Mouse (Mus musculus) stomach, postnatal 0 days (tissue): ENCODE measurements around the gene Tmem8. TPM values are rescaled to one million over a fixed set of nuclear protein-coding genes. Genes with fewer than 3 reads are reported as not detected.

ENCODE experiments used
- ATAC-seq: fragments of 200-750 bp; cut with Nextera tagmentation; 2 replicates; pipeline ENCODE4 v1.8.0; 2017; ENCODE audit not compliant: low FRiP score, low TSS enrichment
- DNase-seq: peaks from one replicate; pipeline ENCODE4 v3.0.0-alpha.2; 2016; ENCODE audit warnings: low spot score
- H3K27ac ChIP-seq: fragments of 300-500 bp; sonication (generic); replicated peaks from 2 replicates; pipeline ENCODE4 v1.5.1; 2014; ENCODE audit warnings: mild to moderate bottlenecking, control low read depth
- H3K27me3 ChIP-seq: fragments of 300-500 bp; sonication (generic); 2 replicates; pipeline ENCODE4 v1.6.1; 2014; ENCODE audit warnings: low read length; ENCODE audit not compliant: control insufficient read depth, insufficient read depth
- H3K36me3 ChIP-seq: fragments of 300-500 bp; sonication (generic); 2 replicates; pipeline ENCODE4 v1.6.1; 2014; ENCODE audit warnings: low read length, mixed read lengths; ENCODE audit not compliant: control insufficient read depth, insufficient read depth
- H3K4me1 ChIP-seq: fragments of 300-500 bp; sonication (generic); replicated peaks from 2 replicates; pipeline ENCODE4 v1.6.1; 2014; ENCODE audit warnings: antibody characterized with exemption; ENCODE audit not compliant: control insufficient read depth, insufficient read depth
- H3K4me2 ChIP-seq: fragments of 300-500 bp; sonication (generic); replicated peaks from 2 replicates; pipeline ENCODE4 v1.6.1; 2014; ENCODE audit warnings: low read depth, mild to moderate bottlenecking, control low read depth, moderate library complexity
- H3K4me3 ChIP-seq: fragments of 300-500 bp; sonication (generic); 2 replicates; pipeline ENCODE4 v1.5.1; 2014; ENCODE audit warnings: low read depth, low read length, control low read depth
- H3K9ac ChIP-seq: fragments of 300-500 bp; sonication (generic); 2 replicates; pipeline ENCODE4 v1.6.1; 2014; ENCODE audit warnings: mild to moderate bottlenecking, low read length, control low read depth, mixed read lengths
- H3K9me3 ChIP-seq: fragments of 300-500 bp; sonication (generic); 2 replicates; pipeline ENCODE4 v1.6.1; 2016; ENCODE audit warnings: low read length; ENCODE audit not compliant: control insufficient read depth
- CTCF ChIP-seq: IDR thresholded peaks from 2 replicates; pipeline ENCODE4 v1.5.1; 2016; ENCODE audit warnings: antibody characterized with exemption, low read depth, mild to moderate bottlenecking, moderate library complexity
- EP300 ChIP-seq: optimal IDR thresholded peaks from 2 replicates; pipeline ENCODE3; 2016; ENCODE audit warnings: antibody characterized with exemption
- WGBS: fragments of 180-500 bp; shearing (Covaris S2); extraction: QIAGEN DNeasy Blood & Tissue Kit; methylation state at CpG from one replicate; pipeline ENCODE4 v1.1.7; 2014; 5-methylcytosine and 5-hydroxymethylcytosine counted together
- polyA plus RNA-seq: library from polyadenylated mRNA; unstranded; fragments of >200 nt; fragmentation: Nextera tagmentation; extraction: Ambion mirVana; gene quantifications from 2 replicates; pipeline ENCODE4 v1.2.1, GENCODE M21; 2015

Tmem8 gene
- polyA plus RNA-seq, 1 experiment from 2014 or later, result 16.1 TPM

DNA sequence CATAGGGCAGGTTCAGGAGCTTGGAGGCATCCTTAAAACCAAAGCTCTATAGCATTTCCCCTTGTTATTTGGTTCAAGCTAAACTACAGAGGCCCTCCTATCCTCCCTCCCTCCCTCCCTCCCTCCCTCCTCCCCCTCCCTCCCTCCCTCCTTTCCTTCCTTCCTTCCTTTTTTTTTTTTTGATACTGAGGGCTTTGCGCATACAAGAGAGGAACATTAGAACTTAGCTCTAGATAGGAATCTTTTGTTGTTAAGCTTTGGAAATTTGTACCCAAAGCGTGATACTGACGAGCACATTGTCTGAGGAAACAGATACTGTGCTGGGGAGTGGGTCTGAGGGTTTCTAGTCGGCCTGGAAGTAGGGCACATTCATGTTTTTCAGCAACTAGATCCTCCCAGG, 7.5 kb upstream of the Tmem8 start:
- TF ChIP-seq EP300 (no peak), CTCF (no peak)
- H3K27ac ChIP-seq, result no peak overlapping the region
- H3K27me3 ChIP-seq, result no peaks in the 10 kb centered on the region
- WGBS, result 54% methylated on average over 3 of the region's 4 CpGs
- no peak overlapping the region for H3K9ac ChIP-seq
- no peak overlapping the region for H3K4me2 ChIP-seq
- no peaks in the 10 kb centered on the region for H3K9me3 ChIP-seq
- no peaks in the 10 kb centered on the region for H3K4me1 ChIP-seq
- H3K4me3 ChIP-seq, result no peak overlapping the region
- DNase-seq, result no peak
- ATAC-seq, result no peak
- no peaks in the 10 kb centered on the region for H3K36me3 ChIP-seq

- Histone ChIP-seq H3K9me3 (no peaks in the 10 kb centered on the region), H3K4me1 (no peaks in the 10 kb centered on the region), H3K27ac (no peak overlapping the region), H3K27me3 (peaks cover 7% of the 10 kb centered on the region), H3K4me3 (no peak overlapping the region), H3K36me3 (no peaks in the 10 kb centered on the region), H3K9ac (no peak overlapping the region), H3K4me2 (no peak overlapping the region)
- no peak for TF ChIP-seq CTCF
- no peak for TF ChIP-seq EP300
- ATAC-seq, result no peak
- DNase-seq, result no peak
- WGBS, result 37% methylated on average over 4 of the region's 4 CpGs
Measured at GRCm38 (mm10) chr17:26110156-26110555, 2.9 kb upstream of the Tmem8 start.

GRCm38 (mm10) chr17:26111024-26111423, 2.1 kb upstream of the Tmem8 start:
- WGBS, result 20% methylated on average over 4 of the region's 4 CpGs
- Histone ChIP-seq H3K27me3 (peaks cover 9% of the 10 kb centered on the region), H3K4me1 (no peaks in the 10 kb centered on the region), H3K4me2 (no peak overlapping the region), H3K36me3 (no peaks in the 10 kb centered on the region), H3K27ac (no peak overlapping the region), H3K4me3 (no peak overlapping the region), H3K9ac (no peak overlapping the region), H3K9me3 (no peaks in the 10 kb centered on the region)
- no peak for DNase-seq
- TF ChIP-seq EP300 (no peak), CTCF (no peak)
- no peak for ATAC-seq

DNA sequence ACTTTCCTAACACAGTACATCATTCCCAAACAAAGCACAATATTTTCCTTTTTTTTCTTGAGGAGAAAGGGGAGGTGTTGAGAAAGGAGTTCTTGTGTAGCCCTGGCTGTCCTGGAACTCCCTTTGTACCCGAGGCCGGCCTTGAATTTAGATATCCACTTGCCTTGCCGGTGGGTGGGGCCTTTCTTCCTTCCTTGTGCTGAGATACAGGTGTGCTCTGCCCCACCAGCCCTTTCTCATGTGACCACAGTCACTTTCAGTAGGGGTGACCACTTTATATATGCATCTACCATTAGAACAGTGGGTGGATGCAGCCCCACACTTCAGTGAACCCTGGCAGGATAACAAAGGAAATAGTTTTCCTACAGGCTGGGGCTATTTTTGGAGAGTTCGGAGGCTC, 1.4 kb upstream of the Tmem8 start:
- Histone ChIP-seq H3K4me1 (no peaks in the 10 kb centered on the region), H3K36me3 (no peaks in the 10 kb centered on the region), H3K9ac (no peak overlapping the region), H3K4me3 (no peak overlapping the region), H3K9me3 (no peaks in the 10 kb centered on the region), H3K4me2 (no peak overlapping the region), H3K27me3 (peaks cover 9% of the 10 kb centered on the region), H3K27ac (no peak overlapping the region)
- 36% methylated on average over 4 of the region's 4 CpGs for WGBS
- DNase-seq (no peak), ATAC-seq (no peak)
- TF ChIP-seq CTCF, result no peak
- no peak for TF ChIP-seq EP300

GRCm38 (mm10) chr17:26112751-26113150, 348 bp upstream of the Tmem8 start:
- DNase-seq, result no peak
- H3K4me3 ChIP-seq, result peak overlapping the region; percentile 61
- H3K4me2 ChIP-seq, result peak overlapping the region; percentile 92
- no peak overlapping the region for H3K9ac ChIP-seq
- no peaks in the 10 kb centered on the region for H3K9me3 ChIP-seq
- no peaks in the 10 kb centered on the region for H3K36me3 ChIP-seq
- H3K27ac ChIP-seq, result no peak overlapping the region
- no peaks in the 10 kb centered on the region for H3K4me1 ChIP-seq
- 19% methylated on average over 14 of the region's 14 CpGs for WGBS
- TF ChIP-seq EP300 (no peak), CTCF (no peak)
- ATAC-seq, result no peak
- H3K27me3 ChIP-seq, result peaks cover 9% of the 10 kb centered on the region

DNA sequence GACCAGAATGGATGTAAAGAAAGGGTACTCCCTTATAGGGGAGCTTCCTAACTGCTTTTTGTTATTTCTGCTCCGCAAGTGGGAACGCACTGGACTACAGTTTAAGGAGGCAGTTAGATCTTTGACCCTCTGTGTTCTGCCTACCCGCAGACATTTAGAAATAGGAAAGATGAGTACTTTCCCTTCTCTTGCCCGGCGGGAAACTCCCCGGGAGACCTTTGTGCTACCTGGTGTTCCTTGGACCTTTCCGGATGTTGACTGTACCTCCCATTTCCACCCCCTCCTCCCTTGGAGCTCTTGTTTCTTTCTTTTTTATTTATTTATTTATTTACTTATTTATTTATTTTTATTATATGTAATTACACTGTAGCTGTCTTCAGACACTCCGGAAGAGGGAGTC, 962 bp downstream of the Tmem8 start:
- peak overlapping the region; percentile 73; the same call in 1 of the 2 replicates for H3K9ac ChIP-seq
- peak overlapping the region; percentile 61 for H3K4me3 ChIP-seq
- H3K4me2 ChIP-seq, result peak overlapping the region; percentile 92
- H3K9me3 ChIP-seq, result no peaks in the 10 kb centered on the region
- ATAC-seq (no peak), DNase-seq (no peak)
- no peak for TF ChIP-seq CTCF
- TF ChIP-seq EP300, result no peak
- 14% methylated on average over 8 of the region's 8 CpGs for WGBS
- peaks cover 9% of the 10 kb centered on the region for H3K27me3 ChIP-seq
- peak overlapping the region; percentile 89 for H3K27ac ChIP-seq
- H3K36me3 ChIP-seq, result no peaks in the 10 kb centered on the region
- H3K4me1 ChIP-seq, result no peaks in the 10 kb centered on the region
